Mouse (Mus musculus): ENCODE measurements around the gene Cfap44.

The Cfap44 gene

GRCm38 (mm10) chr16:44531239-44531797 is 136.7 kb downstream of the Cfap44 start:
- DNase-seq (ENCODE audit: low spot score): no peak
